Mouse (Mus musculus) v-Abl transformed pro-B cells (cell line): ENCODE results near the gene Rybp.

ENCODE experiments used
- in situ Hi-C, 2 experiments: fragments of 400-800 bp; cut with MboI; formaldehyde crosslinking; loops; one replicate each; pipeline ENCODE4 v1.15.1; 2025; ENCODE audit not compliant: unreplicated experiment in 2 of 2

The Rybp gene

DNA sequence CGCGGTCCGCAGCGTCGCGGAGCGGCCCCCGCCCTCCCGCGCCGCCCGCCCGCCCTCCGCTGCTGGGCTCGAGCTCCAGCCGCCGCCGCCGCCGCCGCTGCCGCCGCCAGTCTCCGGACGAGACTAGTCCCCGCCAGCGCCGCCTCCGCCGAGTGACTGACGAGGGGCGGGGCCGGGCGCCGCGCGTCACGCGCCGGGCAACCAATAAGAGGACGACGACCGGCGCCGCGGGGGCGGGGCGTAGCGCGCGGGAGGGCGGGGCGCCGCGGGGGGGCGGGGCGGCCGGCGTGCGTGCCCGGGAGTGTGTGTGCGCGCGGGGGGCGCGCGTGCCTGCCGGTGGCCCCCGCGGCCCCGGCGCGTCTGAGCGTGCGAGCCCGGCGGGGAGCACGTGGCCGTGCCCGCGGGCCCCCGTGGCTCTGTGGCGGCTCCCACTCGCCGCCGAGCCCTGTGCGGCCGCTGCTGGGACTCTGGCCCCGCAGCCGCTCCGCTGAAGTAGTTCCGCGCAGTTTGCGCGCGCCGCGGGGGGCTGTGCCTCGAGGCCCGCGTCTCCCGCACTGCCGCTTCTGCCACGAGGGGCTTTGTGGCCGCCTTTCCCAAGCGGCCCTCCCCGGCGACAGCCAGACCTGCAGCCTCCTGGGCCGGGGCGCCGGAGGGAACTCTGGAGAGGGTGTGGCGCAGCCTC lies at the start of gene Rybp:
Rybp (minus strand) TSS at position 152 of the 682 bp plus-strand sequence.
- in situ Hi-C loops: loop anchor here (10.0 to 25.0 kb wide), 4 partner anchors 123 to 625 kb away; partner anchors contain the start of genes Eif4e3 (in 2 of the 2), Gm20696 (in 2 of the 2) and Ppp4r2 (in 2 of the 2)

DNA sequence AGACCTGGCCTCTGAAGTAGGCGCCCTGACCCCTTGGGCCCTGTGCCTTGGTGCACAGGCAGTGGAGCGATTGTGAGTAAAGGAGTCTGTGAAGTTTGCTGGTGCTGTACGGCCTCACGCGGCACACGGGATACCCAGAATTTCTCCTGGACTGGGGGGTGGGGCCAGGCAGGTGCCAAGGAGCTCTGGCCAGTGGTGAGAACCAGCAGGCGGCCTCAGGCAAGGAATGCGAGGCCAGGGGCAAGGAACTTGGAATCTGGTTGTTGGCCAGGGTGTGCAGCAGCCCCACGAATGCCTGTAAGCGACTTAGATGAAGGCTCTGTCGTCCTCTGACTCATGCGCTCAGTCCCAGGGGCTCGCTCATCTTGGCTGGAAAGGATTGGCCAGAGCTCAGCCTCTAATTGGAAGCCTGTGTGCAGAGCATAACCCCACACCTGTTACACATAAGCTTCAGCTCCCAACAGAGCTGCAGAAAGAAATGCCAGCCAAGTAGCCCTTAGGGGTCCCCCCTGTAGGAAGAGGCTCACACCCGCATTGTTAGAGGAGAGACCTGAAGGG lies 49.4 kb upstream of the Rybp start:
- in situ Hi-C loops: no loop called here

DNA sequence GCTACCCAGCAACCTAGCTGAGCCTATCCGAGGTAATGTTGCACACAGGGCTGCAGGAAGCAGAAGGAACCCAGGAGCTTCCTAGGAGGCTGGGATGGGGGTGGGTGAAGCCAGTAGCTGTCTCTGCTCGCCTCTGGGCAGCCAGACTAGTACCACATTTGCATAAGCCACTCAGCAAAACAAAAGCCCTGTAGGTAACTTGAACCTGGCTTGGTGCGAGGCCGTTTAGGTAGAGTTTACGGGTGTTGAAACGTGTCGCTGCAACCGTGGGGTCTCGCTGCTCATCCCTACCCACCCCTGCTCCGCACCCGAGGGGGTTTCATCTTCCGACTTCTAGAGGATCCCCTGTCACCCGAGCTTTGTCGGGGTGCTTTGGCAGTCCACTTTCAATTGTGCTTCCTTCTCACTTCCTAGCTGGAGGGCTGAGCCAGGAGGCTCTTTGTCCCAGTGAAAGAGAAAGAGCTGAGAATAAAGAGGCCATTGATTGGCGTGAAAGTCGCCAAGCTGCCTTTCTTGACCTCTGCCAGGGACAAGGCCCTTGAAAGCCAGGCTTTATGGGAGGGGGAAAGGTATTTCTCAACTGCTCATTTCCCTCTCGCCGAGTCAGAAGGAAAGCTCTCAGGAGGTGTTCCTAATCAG lies 48.3 kb upstream of the Rybp start:
- in situ Hi-C loops: no loop called here

DNA sequence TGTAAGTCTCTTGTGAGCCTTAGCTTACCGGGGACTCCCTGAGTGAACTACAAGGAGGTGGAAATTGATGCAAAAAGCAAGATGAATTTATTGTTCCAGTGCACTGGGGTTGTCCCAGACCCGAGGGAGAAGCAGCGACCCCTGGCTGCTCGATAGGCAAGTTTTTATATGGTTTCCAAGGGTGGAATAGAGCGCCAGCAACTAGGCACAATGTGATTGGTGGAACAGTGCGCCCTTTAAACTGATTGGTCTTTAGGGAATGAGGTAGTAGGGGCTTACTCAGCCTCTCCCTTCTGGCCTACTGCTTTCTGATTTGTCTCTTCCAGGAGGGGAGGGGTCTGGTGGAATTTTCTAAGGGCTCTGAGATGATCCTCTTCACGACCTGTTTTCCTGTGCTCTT lies 46.5 kb upstream of the Rybp start:
- in situ Hi-C loops: no loop called here

DNA sequence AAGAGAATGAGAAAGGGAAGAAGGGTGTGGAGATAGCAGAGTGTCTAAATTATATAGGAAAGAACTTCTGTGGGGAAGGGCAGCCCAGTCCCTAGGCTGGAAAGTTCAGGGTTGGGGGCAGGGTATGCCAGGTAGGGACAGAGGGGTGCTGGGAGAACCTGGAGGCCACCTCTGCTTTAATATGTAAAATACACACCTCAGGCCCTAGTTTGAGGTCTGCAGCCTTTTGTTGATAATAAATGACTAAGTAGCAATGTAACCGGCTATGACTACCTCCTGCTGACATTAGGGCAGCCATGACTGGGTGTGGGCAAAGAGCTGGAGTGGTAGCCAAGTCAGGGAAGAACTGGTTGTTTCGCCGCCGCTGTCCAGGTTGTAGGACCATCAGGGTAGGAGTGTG lies 45.2 kb upstream of the Rybp start:
- in situ Hi-C loops: no loop called here

DNA sequence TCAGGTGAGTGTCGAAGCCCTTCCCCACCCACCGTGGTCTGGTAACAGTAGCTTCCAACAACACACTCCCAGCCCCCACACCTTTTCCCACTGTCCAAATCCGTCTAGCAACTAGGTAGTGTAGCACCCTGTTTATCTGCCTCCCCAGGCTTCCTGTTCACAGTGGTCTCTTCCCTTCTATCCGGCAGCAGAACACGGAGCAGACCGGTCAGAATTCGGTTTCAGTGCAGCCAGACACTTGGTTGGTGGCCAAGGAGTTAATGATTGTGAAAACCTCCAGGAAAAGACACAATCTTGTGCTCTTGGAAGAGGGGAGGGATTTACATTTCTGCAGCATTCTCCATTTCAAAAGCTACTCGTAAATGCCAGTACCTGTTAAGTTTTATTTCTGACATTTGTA lies 44.3 kb upstream of the Rybp start:
- in situ Hi-C loops: no loop called here

DNA sequence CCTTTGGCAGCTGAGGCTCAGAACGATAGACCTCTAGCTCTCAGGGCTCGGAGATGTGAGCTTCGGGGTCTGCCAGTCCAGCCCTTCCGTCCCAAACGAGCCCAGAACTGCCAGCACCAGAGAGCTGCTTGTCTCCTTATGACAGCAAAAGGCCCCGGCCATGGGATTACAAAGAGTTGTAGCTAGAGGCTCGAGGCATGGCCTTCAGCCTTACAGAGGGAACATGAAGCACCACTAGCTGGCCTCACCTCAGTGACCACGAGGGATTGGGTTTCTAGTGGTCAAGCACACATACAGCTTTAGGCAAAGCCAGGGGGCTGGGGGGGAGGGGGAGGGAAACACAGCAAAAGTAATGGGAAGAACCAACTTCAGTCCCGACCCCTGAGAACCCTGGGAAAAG lies 43.8 kb upstream of the Rybp start:
- in situ Hi-C loops: no loop called here

DNA sequence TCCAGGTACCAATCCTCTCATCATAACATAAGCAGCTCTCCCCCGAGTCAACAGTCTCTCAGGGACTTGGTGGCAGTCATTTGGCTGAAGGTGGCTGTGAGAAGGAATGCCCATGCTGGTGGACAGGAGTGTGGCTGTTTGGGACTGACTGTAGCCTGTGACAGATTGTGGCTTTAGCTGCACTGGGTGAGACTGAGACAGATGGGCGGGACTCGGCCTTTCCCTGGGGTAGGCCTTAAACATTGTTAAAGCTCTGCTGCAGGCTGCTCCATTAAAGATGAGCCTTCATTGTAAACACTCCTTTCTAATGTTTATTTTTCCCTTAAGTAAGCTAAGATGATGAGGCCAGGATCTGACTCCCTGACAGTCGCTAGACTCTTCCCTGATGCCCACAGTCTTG lies 42.3 kb upstream of the Rybp start:
- in situ Hi-C loops: no loop called here

DNA sequence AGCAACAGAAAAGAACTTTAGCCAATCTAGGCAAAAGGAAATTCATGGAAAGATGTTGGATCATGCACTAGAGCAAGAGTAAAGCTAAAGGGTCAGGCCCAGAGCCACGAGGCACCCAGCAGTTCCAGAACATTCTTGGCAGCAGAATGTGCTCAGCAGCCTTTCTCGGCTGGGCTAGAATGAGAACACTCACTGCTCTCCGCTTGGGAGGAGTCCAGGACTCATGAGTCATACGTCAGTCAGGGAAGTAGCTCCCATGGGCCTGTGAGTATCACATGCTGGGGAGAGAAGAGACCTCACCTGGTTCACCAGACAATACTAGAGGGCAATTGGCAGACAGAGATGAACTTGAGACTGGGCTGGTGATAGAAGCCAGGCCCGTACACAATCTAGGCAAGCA lies 39.8 kb upstream of the Rybp start:
- in situ Hi-C loops: no loop called here

DNA sequence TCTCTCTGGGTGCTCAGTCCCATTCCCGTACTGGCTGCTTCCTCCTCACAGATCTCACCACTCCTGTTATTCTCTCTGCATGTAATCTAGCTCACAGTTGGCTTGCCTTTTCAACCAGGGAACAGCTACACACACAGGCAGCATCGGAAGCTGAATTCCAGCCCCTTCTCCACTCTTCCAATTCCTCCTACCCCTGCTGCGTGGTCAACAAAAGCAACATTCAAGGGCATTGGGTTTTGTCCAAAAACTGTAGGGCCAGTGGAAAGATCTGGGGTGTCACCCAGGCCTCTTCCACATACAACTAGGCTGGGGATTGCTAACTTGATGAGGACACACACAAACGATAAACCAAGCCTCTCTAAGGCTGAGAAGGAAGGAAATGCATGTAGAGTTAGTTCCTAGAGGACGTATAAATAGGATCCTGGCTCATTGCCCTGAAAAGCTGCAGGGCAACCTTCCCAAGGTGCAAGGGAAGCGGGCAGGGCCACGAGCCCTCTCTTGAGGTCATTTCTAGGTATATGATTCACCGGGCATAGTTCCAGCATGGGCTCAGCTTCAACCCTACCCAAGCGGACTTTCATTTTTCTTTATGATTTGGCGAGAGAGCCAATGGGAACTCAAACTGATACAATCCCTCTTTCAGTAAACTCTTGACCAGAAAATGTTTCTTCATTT lies 36.6 kb upstream of the Rybp start:
- in situ Hi-C loops: loop anchor here (25.0 kb wide), 1 partner anchor 512 kb away; no protein-coding TSS in a partner anchor

DNA sequence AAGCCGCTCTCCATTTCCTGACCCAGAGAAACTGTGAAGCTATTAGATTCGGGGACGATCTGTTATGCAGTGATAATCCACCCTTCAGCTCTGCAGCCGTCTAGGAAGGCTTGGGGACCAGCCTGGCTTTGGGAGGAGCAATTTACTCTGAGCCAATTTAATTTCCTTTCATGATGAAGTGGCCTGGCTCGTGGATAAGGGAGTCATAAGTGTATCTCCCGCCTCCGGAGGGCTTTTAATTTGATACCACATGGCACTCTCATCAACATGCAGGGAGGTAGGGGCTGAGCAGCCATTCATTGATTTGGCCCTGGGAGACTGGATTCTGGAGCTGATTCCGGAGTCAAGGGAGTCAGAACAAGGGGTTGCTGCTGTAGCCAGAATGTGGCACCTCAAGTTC lies 35.3 kb upstream of the Rybp start:
- in situ Hi-C loops: loop anchor here (25.0 kb wide), 1 partner anchor 510 kb away; no protein-coding TSS in a partner anchor

DNA sequence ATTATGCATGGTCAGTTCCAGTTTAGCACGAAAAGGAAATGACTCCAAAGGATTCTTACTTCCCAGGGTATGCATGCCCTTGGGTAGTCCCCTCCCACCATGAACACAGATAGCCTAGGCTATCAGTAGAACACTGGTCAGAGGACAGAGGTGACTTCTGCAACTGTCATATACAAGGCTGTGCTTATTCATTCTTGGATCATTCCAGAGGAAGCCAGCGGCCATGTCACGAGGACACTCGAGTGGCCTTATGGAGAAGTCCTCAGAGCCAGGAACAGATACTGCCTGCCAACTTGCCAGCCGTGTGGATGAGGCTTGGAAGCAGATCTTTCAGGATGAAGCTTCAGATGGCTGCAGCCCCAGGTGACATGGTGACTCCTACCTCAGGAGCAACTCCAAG lies 34.9 kb upstream of the Rybp start:
- in situ Hi-C loops: loop anchor here (25.0 kb wide), 1 partner anchor 510 kb away; no protein-coding TSS in a partner anchor

DNA sequence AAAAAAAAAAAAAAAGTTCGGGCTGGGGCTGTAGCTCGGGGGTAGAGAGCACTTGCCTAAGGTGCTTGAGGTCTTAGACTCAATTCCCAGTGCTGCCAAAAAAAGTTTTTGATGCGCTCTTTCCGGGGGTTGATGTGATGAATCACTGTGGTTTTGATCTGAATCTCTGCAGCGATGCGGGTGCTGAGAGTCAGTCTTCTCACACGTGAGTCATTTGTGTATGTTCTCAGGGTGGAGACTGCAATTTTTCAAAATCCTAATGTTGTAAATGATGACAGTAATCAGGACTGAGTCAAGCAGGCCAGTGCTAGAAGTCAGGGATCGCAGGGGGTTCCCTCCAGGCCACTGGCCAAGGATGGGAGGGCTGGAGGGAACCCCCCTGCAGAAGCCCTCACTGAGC lies 26.9 kb upstream of the Rybp start:
- in situ Hi-C loops: loop anchor here (25.0 kb wide), 1 partner anchor 502 kb away; no protein-coding TSS in a partner anchor

DNA sequence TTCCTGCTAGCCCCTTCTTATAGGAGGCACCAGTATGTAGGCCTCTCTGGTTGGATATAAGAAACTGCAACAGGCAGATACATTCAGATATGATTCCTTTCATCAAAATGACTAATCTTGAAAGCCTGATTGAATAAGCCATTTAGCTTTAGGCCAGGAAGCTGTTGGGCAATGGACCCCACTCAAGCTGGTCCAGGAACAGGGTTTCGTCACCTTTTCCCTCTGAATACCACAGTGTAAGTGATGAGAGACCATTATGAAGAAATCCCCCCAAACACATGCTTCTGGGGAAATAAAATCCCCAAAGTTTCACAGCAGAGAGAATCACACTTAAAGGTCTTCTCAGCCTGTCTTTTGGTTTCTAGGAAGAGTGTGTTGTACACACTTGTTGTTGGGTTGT lies 23.9 kb upstream of the Rybp start:
- in situ Hi-C loops: loop anchor here (25.0 kb wide), 1 partner anchor 499 kb away; no protein-coding TSS in a partner anchor

DNA sequence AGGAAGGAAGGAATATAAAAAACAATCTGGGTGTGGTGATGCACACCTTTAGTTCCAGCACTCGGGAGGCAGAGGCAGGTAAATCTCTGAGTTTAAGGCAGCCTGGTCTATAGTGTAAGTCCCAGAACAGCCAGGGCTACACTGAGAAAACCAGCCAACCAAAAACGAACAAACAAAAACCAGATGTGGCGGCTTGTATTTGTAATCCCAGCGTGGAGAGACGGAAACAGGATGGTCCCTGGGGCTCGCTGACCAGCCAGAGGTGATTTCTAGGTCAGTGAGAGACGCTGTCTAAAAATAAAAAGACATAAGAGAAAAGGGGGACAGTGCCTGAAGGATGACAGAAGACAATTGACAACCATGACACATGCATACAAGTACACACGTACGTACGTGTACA lies 17.5 kb upstream of the Rybp start:
- in situ Hi-C loops: loop anchor here (25.0 kb wide), 1 partner anchor 493 kb away; no protein-coding TSS in a partner anchor

DNA sequence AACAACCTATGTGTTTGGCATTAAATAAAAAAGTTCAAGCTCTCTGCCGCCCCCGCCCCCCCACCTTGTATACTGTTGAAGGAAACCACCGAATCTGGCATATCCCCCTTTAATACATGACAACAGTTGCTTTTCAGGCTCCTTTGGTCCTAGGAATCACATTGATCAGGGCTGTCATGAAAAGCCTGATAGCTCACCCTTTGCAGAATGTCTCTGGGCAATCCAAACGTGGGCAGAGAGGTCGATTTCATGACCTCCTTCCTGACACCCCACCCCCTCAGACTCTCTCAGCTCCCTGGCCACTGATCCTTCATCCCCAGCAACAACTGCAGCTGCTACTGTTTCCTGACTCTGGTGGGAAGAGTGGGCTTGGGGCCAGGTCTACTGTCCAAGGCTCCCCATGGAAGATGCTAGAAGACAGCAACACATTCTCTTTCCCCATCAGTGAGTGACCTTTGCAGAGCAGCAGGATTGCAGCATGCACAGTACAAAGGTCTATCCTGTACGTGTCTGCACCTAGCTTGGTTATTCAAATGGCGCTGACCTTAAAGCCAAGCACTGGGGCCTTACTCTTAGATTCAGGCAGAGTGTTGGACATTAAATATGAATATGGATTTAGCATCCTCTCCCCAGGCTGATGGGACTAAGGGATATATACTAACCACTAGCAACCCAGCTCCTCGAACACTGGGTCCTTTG lies 14.3 kb upstream of the Rybp start:
- in situ Hi-C loops: loop anchor here (25.0 kb wide), 1 partner anchor 489 kb away; no protein-coding TSS in a partner anchor

DNA sequence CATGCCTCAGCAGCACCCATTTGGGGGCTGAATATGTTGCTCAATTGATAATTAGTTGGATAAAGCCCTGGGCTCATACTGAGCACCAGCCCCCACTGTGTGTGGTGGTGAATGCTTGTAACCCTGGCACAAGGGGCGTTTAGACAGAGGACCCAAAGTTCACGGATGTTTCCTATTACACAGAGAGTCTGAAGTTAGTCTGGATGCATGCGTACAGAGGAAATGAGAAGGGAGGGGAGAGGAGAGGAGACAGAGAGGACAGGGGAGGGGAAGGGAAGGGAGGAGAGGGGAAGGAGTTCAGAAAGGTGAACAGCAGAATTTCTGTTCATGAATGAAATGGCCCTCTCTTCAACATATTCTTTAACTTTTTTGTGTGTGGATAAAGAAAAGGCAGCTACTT lies 13.5 kb upstream of the Rybp start:
- in situ Hi-C loops: loop anchor here (25.0 kb wide), 1 partner anchor 489 kb away; no protein-coding TSS in a partner anchor

DNA sequence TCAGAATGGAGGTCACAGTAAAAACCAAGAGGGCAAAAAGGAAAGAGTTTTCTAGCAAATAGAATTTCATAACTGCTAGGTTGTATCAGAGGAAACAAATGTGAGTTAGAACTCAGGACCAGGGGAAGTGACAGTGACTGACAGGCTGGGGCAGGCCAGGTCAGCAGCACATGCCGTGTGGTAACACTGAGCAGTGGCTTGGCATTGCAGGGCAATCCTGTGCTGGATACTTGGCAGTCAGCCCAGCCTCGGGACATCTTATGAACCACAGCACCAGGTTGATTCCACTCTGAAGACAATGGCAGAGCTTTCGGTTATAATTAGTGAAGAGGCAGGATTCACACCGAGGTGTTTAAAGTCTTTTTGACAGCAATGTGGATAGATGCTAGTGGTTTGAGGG lies 11.7 kb upstream of the Rybp start:
- in situ Hi-C loops: loop anchor here (25.0 kb wide), 2 partner anchors 538 to 637 kb away; partner anchors contain the start of genes Eif4e3 (in 2 of the 2), Gm20696 (in 2 of the 2) and Ppp4r2 (in 2 of the 2)

DNA sequence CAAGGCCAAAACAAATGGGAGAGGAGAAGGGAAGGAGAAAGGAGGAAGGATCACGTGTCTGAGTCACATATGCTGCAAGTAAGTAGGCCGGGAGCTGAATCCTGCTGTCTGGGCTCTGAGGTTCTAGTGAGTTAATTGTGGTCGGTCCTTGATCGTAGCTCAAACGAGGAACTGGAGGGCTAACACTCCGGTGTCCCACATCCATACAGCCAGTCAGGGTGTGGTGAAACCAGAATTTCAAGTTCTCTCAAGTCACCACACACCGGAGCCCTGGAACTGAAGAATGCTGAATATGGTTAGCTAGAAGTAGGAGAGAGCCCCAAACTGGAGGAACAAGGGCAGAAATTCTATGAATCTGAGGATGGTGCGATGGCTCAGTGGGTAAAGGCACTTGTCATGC lies 10.3 kb upstream of the Rybp start:
- in situ Hi-C loops: loop anchor here (25.0 kb wide), 2 partner anchors 540 to 635 kb away; partner anchors contain the start of genes Eif4e3 (in 2 of the 2), Gm20696 (in 2 of the 2) and Ppp4r2 (in 2 of the 2)

DNA sequence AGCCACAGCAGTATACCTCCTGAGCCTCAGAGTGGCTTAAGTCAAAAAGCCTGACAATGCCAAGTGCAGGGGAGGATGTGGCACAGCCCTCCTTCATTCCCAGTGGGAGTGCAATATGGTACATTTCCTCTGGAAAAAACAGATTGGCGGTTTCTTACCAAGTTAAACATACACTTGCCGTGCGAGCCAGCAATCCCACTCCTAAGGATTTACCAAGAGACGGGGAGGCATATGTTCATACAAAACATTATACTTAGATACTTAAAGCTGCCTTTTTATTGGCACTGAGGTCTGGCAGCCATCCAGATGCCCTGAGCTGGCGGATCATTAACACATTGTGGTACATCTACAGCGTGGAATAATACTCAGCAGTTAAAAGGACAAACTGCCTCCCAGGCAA lies 5.1 kb upstream of the Rybp start:
- in situ Hi-C loops: loop anchor here (25.0 kb wide), 2 partner anchors 545 to 630 kb away; partner anchors contain the start of genes Eif4e3 (in 2 of the 2), Gm20696 (in 2 of the 2) and Ppp4r2 (in 2 of the 2)
